Mouse (Mus musculus) gastrocnemius, postnatal 36 days (tissue): ENCODE results near the gene Lrrc56. TPM values are rescaled to one million over a fixed set of nuclear protein-coding genes. Genes with fewer than 3 reads are reported as not detected.

ENCODE experiments used
- microRNA-seq, 2 experiments: library from miRNA; unstranded; fragments of <30 nt; microRNA quantifications; one replicate each; pipeline ENCODE4 v1.2.0; 2021
- total RNA-seq, 2 experiments: library from RNA; stranded (reverse); gene quantifications; 2 replicates each; pipeline ENCODE4 v1.2.3; 2021

Gene Lrrc56
- total RNA-seq, 2 experiments from 2014 or later, result 2.0 to 2.1 TPM

Small RNA genes within 50 kb of the gene (microRNA-seq; reads per million reads assigned to microRNA genes)
- gene Mir210, result 49.0 to 109 reads per million in 2 experiments

Other genes with a start within 250 kb of the Lrrc56 start
- gene Ifitm5, start 243.9 kb upstream of the Lrrc56 start, total RNA-seq, result under 1 TPM in 1 of 2 experiments, not detected in 1; 0.35 TPM
- gene Gm45717, start 238.2 kb upstream of the Lrrc56 start, total RNA-seq, result not detected
- gene Ifitm2, start 238.2 kb upstream of the Lrrc56 start, total RNA-seq, result 10 to 100 TPM; 50.9 to 51.8 TPM
- under 1 TPM in 1 of 2 experiments, not detected in 1; 0.77 TPM for gene Ifitm1, start 226.9 kb upstream of the Lrrc56 start, total RNA-seq
- 10 to 100 TPM; 30.2 to 45.6 TPM for gene Ifitm3, start 183.4 kb upstream of the Lrrc56 start, total RNA-seq
- gene Ifitm6, start 176.2 kb upstream of the Lrrc56 start, total RNA-seq, result not detected
- not detected for gene Gm17387, start 165.0 kb upstream of the Lrrc56 start, total RNA-seq
- gene B4galnt4, start 133.1 kb upstream of the Lrrc56 start, total RNA-seq, result under 1 TPM; 0.20 to 0.22 TPM
- gene Pkp3, start 115.9 kb upstream of the Lrrc56 start, total RNA-seq, result under 1 TPM in 1 of 2 experiments, not detected in 1; 0.12 TPM
- gene Sigirr, start 93.6 kb upstream of the Lrrc56 start, total RNA-seq, result 1 to 10 TPM; 1.7 to 2.0 TPM
- not detected for gene Ano9, start 76.4 kb upstream of the Lrrc56 start, total RNA-seq
- gene Ptdss2, start 71.8 kb upstream of the Lrrc56 start, total RNA-seq, result 10 to 100 TPM; 15.9 to 18.7 TPM
- 10 to 100 TPM; 41.8 to 45.9 TPM for gene Rnh1, start 21.3 kb upstream of the Lrrc56 start, total RNA-seq
- 100 to 1,000 TPM; 148 to 163 TPM for gene Hras, start 152 bp upstream of the Lrrc56 start, total RNA-seq
- not detected for gene Lmntd2, start 19.9 kb downstream of the Lrrc56 start, total RNA-seq
- gene Rassf7, start 21.7 kb downstream of the Lrrc56 start, total RNA-seq, result under 1 TPM in 1 of 2 experiments, not detected in 1; 0.59 TPM
- gene Phrf1, start 34.6 kb downstream of the Lrrc56 start, total RNA-seq, result 10 to 100 TPM; 19.2 to 20.6 TPM
- gene Irf7, start 72.3 kb downstream of the Lrrc56 start, total RNA-seq, result 1 to 10 TPM in 1 of 2 experiments, under 1 TPM in 1; 0.71 to 2.5 TPM
- under 1 TPM in 1 of 2 experiments, not detected in 1; 0.12 TPM for gene Cdhr5, start 82.6 kb downstream of the Lrrc56 start, total RNA-seq
- not detected for gene Sct, start 85.0 kb downstream of the Lrrc56 start, total RNA-seq
- gene Drd4, start 97.8 kb downstream of the Lrrc56 start, total RNA-seq, result not detected
- 10 to 100 TPM; 13.9 to 14.8 TPM for gene Deaf1, start 133.5 kb downstream of the Lrrc56 start, total RNA-seq
- gene Tmem80, start 133.6 kb downstream of the Lrrc56 start, total RNA-seq, result 10 to 100 TPM; 10.2 to 10.6 TPM
- 1 to 10 TPM; 2.1 to 2.5 TPM for gene Eps8l2, start 144.7 kb downstream of the Lrrc56 start, total RNA-seq
- 10 to 100 TPM; 81.0 to 82.7 TPM for gene Taldo1, start 198.0 kb downstream of the Lrrc56 start, total RNA-seq
- gene Gatd1, start 220.0 kb downstream of the Lrrc56 start, total RNA-seq, result 1 to 10 TPM; 6.3 to 6.7 TPM
- gene Cend1, start 235.3 kb downstream of the Lrrc56 start, total RNA-seq, result under 1 TPM; 0.20 to 0.39 TPM
- gene Slc25a22, start 243.7 kb downstream of the Lrrc56 start, total RNA-seq, result 10 to 100 TPM; 15.6 to 38.4 TPM
- gene Pidd1, start 249.9 kb downstream of the Lrrc56 start, total RNA-seq, result under 1 TPM; 0.15 to 0.18 TPM